Mouse (Mus musculus): ENCODE data around the gene Heatr3.

Heatr3 gene

DNA sequence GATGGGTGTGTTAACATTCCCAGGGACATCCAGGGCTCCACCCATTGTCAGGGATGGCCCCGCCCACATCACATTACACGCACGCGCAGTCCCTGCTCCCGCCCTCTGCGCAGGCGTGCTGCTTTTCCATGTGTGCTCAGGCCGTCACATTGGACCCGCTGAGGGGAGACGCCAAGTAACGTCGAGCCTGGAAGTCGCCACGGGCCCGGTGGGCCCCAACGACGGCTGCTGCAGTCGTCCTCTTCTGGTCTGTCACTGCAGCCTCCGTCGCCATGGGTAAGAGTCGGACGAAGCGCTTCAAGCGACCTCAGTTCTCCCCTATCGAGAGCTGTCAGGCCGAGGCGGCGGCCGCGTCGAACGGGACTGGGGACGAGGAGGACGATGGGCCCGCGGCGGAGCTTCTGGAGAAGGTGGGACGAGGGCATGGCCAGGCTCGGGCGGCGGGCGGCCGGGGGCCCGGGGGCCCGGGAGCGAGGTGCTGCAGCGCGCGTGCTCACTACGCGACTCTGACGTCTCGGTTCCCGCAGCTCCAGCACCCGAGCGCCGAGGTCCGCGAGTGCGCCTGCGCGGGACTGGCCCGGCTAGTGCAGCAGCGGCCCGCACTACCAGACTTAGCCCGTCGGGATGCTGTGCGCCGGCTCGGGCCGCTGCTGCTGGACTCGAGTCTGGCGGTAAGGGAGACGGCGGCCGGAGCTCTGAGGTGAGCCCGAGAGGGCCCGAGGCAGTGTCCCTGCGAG is at the start of gene Heatr3:
TSS of gene Heatr3 (plus strand) at position 108 of the 737 bp plus-strand sequence.
- DNase-seq (ENCODE audit: extremely low spot score, low spot score) = peak; percentile 96

DNA sequence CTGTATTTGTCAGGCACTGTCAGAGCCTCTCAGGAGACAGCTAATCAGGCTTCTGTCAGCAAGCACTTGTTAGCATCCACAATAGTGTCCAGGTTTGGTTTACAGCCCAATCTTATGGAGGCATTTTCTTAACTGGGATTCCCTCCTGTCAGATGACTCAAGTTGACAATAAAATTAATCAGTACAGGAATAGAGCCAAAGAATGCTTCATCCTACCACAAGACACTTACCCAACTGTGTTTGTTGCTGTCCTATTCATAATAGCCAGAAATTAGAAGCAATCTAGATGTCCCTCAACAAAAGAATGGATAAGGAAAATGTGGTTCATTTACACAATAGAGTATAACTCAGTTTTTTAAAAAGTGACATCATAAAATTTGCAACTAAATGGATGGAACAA is 49.6 kb upstream of the Heatr3 start:
- DNase-seq (ENCODE audit: extremely low spot score, low spot score) = no peak

DNA sequence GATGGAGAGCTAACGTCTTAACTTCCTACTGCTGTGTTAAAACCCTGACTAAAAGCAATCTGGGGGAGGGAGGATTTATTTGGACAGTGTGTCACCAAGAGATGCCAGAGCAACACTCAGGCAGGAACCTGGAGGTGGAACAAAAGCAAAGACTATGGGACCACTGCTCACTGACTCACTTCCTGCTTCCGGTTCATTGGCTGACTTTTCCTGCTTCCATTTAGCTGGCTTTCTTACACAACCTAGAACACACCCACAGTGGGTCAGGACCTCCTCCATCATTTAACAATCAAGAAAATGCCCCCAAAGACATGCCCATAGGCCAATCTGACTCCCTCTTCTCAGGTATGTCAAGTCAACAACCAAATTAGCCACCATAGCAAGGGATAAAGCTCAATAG is 46.0 kb upstream of the Heatr3 start:
- DNase-seq (ENCODE audit: extremely low spot score, low spot score) = no peak

DNA sequence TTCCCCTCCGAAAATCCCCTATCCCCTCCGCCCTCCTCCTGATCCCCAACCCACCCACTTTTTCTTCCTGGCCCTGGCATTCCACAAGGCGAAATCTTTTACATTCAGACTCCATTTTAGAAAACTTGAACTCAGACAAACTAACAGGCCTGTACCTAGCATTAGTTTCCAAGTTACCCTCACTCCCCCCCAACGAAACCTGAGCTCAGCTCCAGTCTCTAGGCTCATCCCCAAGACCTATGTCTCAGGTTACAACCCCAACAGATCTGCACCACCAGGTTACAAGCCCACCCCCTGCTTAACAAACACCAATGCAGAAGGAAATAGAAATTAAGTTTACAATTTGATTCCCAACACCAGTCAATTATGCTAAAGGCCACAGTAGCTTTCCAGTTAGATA is 44.3 kb upstream of the Heatr3 start:
- peak; percentile 17 for DNase-seq (ENCODE audit: extremely low spot score, low spot score)

GRCm38 (mm10) chr8:88098856-88099255 is 38.8 kb upstream of the Heatr3 start:
- no peak for DNase-seq (ENCODE audit: extremely low spot score, low spot score)

DNA sequence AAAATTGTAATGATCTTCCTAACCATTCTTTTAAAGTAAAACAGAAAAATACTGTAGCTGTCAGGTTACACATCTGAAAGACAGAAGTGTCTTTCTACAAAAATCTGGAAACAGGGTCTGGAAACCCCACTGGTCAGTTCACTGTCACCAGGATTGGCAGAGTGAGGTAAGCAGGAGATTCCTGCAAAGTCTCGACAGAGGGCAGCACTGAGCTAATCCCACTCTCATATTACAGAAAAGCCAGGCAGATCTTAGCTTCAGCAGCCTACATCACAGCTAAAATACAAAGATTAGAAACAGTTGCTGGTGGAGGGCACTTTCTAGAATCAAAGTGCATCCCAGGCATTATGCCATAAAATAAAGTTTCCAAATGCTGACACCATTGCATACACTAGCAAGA is 38.1 kb upstream of the Heatr3 start:
- peak; percentile 46 for DNase-seq (ENCODE audit: extremely low spot score, low spot score)

- DNase-seq (ENCODE audit: extremely low spot score, low spot score) = no peak
These were observed 28.4 kb upstream of the Heatr3 start for GRCm38 (mm10) chr8:88109241-88109640.

GRCm38 (mm10) chr8:88118456-88119036 is 19.1 kb upstream of the Heatr3 start, which contains the start of gene Cnep1r1:
Gene Cnep1r1 (plus strand): TSS chr8:88118769.
- peak; percentile 89 for DNase-seq (ENCODE audit: extremely low spot score, low spot score)

DNA sequence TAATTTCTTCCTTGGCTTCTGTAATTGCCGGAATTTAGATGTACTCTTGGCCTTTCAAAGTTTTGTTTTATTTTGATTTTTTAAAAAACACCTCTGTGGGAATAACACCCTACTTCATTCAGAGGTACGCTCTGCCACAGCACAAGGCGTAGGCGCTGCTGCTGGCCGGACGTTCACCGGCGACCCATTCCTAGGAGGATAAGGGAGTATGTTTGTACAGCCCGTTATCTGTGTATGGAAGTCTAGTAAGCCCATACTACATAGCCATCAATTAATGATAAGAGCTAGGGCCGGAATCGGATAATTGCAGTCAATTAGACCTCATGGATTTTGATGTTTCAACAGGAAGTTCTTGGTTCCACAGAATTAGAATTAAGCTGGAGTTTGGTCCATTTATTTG is 18.6 kb upstream of the Heatr3 start:
- peak; percentile 14 for DNase-seq (ENCODE audit: extremely low spot score, low spot score)

DNA sequence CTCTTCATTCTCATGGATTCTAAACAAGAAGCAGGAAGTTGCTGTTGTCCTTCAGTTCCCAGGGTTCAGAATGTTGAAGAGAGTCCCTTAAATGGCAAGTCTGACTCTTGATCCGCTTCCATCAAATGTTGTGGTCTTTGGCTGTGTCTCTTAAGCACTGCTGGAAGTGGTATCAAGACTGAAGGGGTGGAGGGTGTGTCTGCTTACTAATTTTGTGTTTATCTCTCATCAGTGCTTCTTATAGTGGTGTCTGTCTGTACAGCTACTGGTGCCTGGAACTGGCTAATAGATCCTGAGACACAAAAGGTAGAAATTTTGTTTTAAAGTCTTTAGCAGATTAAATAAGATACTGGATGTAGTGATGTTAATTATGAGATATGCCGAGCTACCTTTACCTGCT is 12.8 kb upstream of the Heatr3 start:
- DNase-seq (ENCODE audit: extremely low spot score, low spot score) = no peak

GRCm38 (mm10) chr8:88129397-88129796 is 8.3 kb upstream of the Heatr3 start:
- DNase-seq (ENCODE audit: extremely low spot score, low spot score) = no peak

- no peak for DNase-seq (ENCODE audit: extremely low spot score, low spot score)
These were observed 6.8 kb upstream of the Heatr3 start for GRCm38 (mm10) chr8:88130754-88131317.

- no peak for DNase-seq (ENCODE audit: extremely low spot score, low spot score)
These were observed 1.6 kb downstream of the Heatr3 start for GRCm38 (mm10) chr8:88139256-88139655.

DNA sequence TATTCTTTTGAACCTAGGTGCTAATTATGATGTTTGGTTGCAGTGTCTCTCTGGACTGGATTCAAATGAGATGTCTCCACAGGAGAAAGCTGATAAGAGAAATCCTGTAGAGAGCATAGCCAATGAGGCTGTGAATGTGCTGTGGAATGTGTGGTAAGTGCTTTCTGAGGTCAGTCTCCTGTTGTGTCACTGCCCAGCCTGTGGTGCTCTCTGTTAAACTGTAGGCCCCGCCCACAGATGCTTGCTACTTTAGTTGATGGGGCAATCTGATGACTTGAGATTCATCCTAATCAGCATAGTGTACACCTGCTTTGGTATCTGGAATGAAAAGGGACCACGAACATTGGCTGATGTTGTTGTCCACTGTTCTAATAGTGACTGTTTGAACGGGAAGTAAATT is 4.0 kb downstream of the Heatr3 start:
- no peak for DNase-seq (ENCODE audit: extremely low spot score, low spot score)

- DNase-seq (ENCODE audit: extremely low spot score, low spot score) = no peak
These were observed 6.4 kb downstream of the Heatr3 start for GRCm38 (mm10) chr8:88144041-88144440.

GRCm38 (mm10) chr8:88150910-88151371 is 13.3 kb downstream of the Heatr3 start:
- DNase-seq (ENCODE audit: extremely low spot score, low spot score) = no peak

- DNase-seq (ENCODE audit: extremely low spot score, low spot score) = no peak
These were observed 22.8 kb downstream of the Heatr3 start for GRCm38 (mm10) chr8:88160237-88160995.

- DNase-seq (ENCODE audit: extremely low spot score, low spot score) = peak; percentile 63
These were observed 23.8 kb downstream of the Heatr3 start for GRCm38 (mm10) chr8:88161439-88161838.

GRCm38 (mm10) chr8:88175264-88175663 is 37.6 kb downstream of the Heatr3 start:
- DNase-seq (ENCODE audit: extremely low spot score, low spot score) = no peak

GRCm38 (mm10) chr8:88177291-88177690 is 39.6 kb downstream of the Heatr3 start:
- DNase-seq (ENCODE audit: extremely low spot score, low spot score) = no peak

DNA sequence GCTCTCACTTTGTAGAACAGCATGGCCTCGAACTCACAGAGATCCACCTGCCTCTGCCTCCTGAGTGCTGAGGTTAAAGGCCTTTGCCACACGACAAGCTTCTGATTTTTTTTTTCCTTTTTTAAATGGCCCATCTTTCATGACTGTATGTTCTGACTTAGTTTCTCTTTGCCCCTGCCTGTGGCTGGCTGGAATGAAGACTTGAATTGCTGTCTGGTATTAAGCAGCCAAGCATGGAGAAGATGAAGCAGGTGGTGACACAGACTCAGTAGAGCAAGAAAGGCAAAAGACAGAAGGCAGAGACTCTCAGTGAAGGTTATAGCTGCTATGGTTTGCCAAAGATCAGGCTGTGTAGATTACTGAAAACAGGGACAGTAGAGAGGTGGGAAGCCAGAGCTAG is 45.5 kb downstream of the Heatr3 start:
- no peak for DNase-seq (ENCODE audit: extremely low spot score, low spot score)

- no peak for DNase-seq (ENCODE audit: extremely low spot score, low spot score)
These were observed 47.3 kb downstream of the Heatr3 start for GRCm38 (mm10) chr8:88184914-88185313.

Data from neural tube, embryonic 10.5 days (tissue).